Mouse (Mus musculus) C2C12 (cell line): ENCODE results near the gene Rbx1.

Experiments
- CEBPB ChIP-seq: IDR thresholded peaks from one replicate; pipeline ENCODE4 v1.6.1; 2011; ENCODE audit warnings: low read depth, mild to moderate bottlenecking, control low read depth, moderate library complexity
- CTCF ChIP-seq: IDR thresholded peaks from one replicate; pipeline ENCODE4 v1.5.1; 2011; ENCODE audit not compliant: control insufficient read depth, insufficient read depth, insufficient read length
- FOSL1 ChIP-seq: IDR thresholded peaks from one replicate; pipeline ENCODE4 v1.8.0; 2011; ENCODE audit warnings: mild to moderate bottlenecking, low read length; ENCODE audit not compliant: poor library complexity, insufficient read depth, severe bottlenecking
- MAX ChIP-seq: IDR thresholded peaks from one replicate; pipeline ENCODE4 v1.6.1; 2011; ENCODE audit warnings: mild to moderate bottlenecking, control low read depth
- MYOD1 ChIP-seq: IDR thresholded peaks from one replicate; pipeline ENCODE4 v1.6.1; 2011; ENCODE audit warnings: low read depth; ENCODE audit not compliant: control insufficient read depth, insufficient read length
- MYOG ChIP-seq: IDR thresholded peaks from one replicate; pipeline ENCODE4 v1.6.1; 2011; ENCODE audit not compliant: control insufficient read depth, insufficient read length; ENCODE audit errors: extremely low read depth
- USF1 ChIP-seq: IDR thresholded peaks from one replicate; pipeline ENCODE4 v1.6.1; 2011; ENCODE audit warnings: low read depth, mild to moderate bottlenecking, control low read depth, moderate library complexity

DNA sequence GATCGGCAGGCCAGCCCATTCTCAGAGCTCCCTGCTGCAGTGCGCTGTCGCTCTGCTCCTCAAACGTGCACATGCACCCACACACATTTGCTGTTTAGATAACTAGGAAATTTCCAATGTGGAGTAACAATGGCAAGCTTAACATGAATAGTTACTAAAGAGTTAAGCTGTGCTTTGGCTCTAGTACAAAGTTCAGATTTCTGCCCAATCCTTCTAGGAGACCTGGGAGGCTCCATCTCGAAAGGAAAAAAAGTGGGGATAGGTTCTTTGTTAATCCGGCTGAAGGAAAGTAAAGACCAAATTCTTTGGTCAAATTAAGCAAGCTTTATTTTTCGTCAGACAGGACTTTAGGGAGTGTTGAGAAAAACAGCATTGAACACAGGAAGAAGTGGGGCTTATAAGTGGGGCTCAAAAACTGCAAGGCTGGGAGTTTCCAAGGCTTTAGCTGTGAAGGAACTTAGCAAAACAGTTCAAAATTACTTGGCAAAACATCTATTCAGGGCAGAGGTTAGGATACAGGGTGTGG, 43.9 kb upstream of the Rbx1 start:
- TF ChIP-seq MAX, result no peak
- TF ChIP-seq MYOG, result no peak
- no peak for TF ChIP-seq CTCF
- TF ChIP-seq CEBPB, result no peak
- TF ChIP-seq USF1, result no peak
- TF ChIP-seq MYOD1, result no peak
- TF ChIP-seq FOSL1, result no peak
